Mouse (Mus musculus): ENCODE results near the gene Myo9b. TPM values are rescaled to one million over a fixed set of nuclear protein-coding genes. Genes with fewer than 3 reads are reported as not detected.
"Not testable (repeated sequence)": the region's sequence is repeated elsewhere in the genome, so short reads cannot be mapped to it uniquely, and the experiment has no call there.

The Myo9b gene
- polyA plus RNA-seq, 1 experiment: 8.8 TPM

DNA sequence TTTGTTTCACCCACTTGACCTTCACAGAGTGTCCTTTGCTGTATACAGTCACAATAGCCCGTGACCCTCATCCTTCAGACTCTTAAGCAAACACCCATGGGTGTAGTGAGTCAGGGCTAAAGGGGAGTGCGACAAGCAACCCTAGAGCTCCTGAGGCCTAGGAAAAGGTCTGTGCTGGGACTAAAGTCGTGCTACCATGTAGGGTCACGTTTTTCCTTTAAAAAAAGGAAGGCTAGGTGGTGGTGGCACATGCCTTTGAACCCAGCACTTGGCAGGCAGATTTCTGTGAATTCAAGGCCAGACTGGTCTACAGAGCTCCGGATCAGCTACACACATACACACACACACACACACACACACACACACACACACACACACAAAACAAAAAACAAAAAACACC is 884 bp upstream of the Myo9b start:
- Histone ChIP-seq H3K4me3 (ENCODE audit: control insufficient read depth, low read depth, low read length) (peak overlapping the region; percentile 95), H3K36me3 (ENCODE audit: control insufficient read depth, insufficient read depth, low read length) (no peaks in the 10 kb centered on the region), H3K4me1 (ENCODE audit: control insufficient read depth, insufficient read depth, low read length) (peaks cover 24% of the 10 kb centered on the region), H3K27ac (ENCODE audit: control insufficient read depth, insufficient read depth, low read depth, low read length) (peak overlapping the region; percentile 74), H3K27me3 (ENCODE audit: control insufficient read depth, insufficient read depth, low read length) (no peaks in the 10 kb centered on the region)
- TF ChIP-seq CTCF (IDR thresholded peaks at IDR 0.05; ENCODE audit: control insufficient read depth, insufficient read depth, insufficient replicate concordance, low read depth, low read length) (no peak), POLR2A (IDR thresholded peaks at IDR 0.05; ENCODE audit: control insufficient read depth, low read depth, low read length) (no peak)

GRCm38 (mm10) chr8:71273151-71273510 is 617 bp downstream of the Myo9b start:
- Histone ChIP-seq H3K4me3 (ENCODE audit: control insufficient read depth, low read depth, low read length) (peak overlapping the region; percentile 95), H3K27me3 (ENCODE audit: control insufficient read depth, insufficient read depth, low read length) (no peaks in the 10 kb centered on the region), H3K36me3 (ENCODE audit: control insufficient read depth, insufficient read depth, low read length) (no peaks in the 10 kb centered on the region), H3K4me1 (ENCODE audit: control insufficient read depth, insufficient read depth, low read length) (peaks cover 24% of the 10 kb centered on the region), H3K27ac (ENCODE audit: control insufficient read depth, insufficient read depth, low read depth, low read length) (peak overlapping the region; percentile 77)
- TF ChIP-seq CTCF (IDR thresholded peaks at IDR 0.05; ENCODE audit: control insufficient read depth, insufficient read depth, insufficient replicate concordance, low read depth, low read length) (no peak), POLR2A (IDR thresholded peaks at IDR 0.05; ENCODE audit: control insufficient read depth, low read depth, low read length) (no peak)

- Histone ChIP-seq H3K27ac (ENCODE audit: control insufficient read depth, insufficient read depth, low read depth, low read length) (no peak overlapping the region), H3K4me1 (ENCODE audit: control insufficient read depth, insufficient read depth, low read length) (peaks cover 24% of the 10 kb centered on the region), H3K27me3 (ENCODE audit: control insufficient read depth, insufficient read depth, low read length) (no peaks in the 10 kb centered on the region), H3K36me3 (ENCODE audit: control insufficient read depth, insufficient read depth, low read length) (no peaks in the 10 kb centered on the region), H3K4me3 (ENCODE audit: control insufficient read depth, low read depth, low read length) (no peak overlapping the region)
- TF ChIP-seq POLR2A (IDR thresholded peaks at IDR 0.05; ENCODE audit: control insufficient read depth, low read depth, low read length) (no peak), CTCF (IDR thresholded peaks at IDR 0.05; ENCODE audit: control insufficient read depth, insufficient read depth, insufficient replicate concordance, low read depth, low read length) (no peak)
These were observed 2.0 kb downstream of the Myo9b start for GRCm38 (mm10) chr8:71274478-71274877.

DNA sequence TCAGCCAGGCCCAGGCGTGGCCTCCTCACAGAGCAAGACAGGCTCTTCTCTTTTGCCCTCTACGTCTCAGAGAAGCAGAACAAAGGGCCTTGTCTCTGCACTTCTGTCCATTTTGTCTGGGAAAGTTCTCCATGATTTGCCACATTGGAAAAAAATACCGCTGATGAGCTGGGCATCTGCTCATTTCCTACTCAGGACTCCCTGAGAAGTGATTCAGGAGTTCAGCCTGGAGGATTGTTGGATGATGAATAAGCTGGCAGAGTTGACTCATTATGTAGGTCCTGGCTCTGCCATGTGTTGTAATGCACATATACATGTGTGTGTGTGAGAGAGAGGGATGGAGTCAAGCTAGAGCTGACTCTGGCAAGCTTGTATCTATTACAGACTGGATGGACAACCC is 3.7 kb downstream of the Myo9b start:
- peaks cover 24% of the 10 kb centered on the region for H3K4me1 ChIP-seq (ENCODE audit: control insufficient read depth, insufficient read depth, low read length)
- H3K27ac ChIP-seq (ENCODE audit: control insufficient read depth, insufficient read depth, low read depth, low read length): no peak overlapping the region
- no peaks in the 10 kb centered on the region for H3K27me3 ChIP-seq (ENCODE audit: control insufficient read depth, insufficient read depth, low read length)
- TF ChIP-seq POLR2A (IDR thresholded peaks at IDR 0.05; ENCODE audit: control insufficient read depth, low read depth, low read length): no peak
- no peak for TF ChIP-seq CTCF (IDR thresholded peaks at IDR 0.05; ENCODE audit: control insufficient read depth, insufficient read depth, insufficient replicate concordance, low read depth, low read length)
- H3K4me3 ChIP-seq (ENCODE audit: control insufficient read depth, low read depth, low read length): no peak overlapping the region
- no peaks in the 10 kb centered on the region for H3K36me3 ChIP-seq (ENCODE audit: control insufficient read depth, insufficient read depth, low read length)

- not testable (repeated sequence) for H3K27me3 ChIP-seq (ENCODE audit: control insufficient read depth, insufficient read depth, low read length); H3K27ac ChIP-seq (ENCODE audit: control insufficient read depth, insufficient read depth, low read depth, low read length); H3K36me3 ChIP-seq (ENCODE audit: control insufficient read depth, insufficient read depth, low read length); H3K4me3 ChIP-seq (ENCODE audit: control insufficient read depth, low read depth, low read length); H3K4me1 ChIP-seq (ENCODE audit: control insufficient read depth, insufficient read depth, low read length)
These were observed 6.9 kb downstream of the Myo9b start for GRCm38 (mm10) chr8:71279409-71279808.

GRCm38 (mm10) chr8:71281731-71282130 is 9.2 kb downstream of the Myo9b start:
- H3K27me3 ChIP-seq (ENCODE audit: control insufficient read depth, insufficient read depth, low read length); H3K36me3 ChIP-seq (ENCODE audit: control insufficient read depth, insufficient read depth, low read length); H3K4me3 ChIP-seq (ENCODE audit: control insufficient read depth, low read depth, low read length); H3K27ac ChIP-seq (ENCODE audit: control insufficient read depth, insufficient read depth, low read depth, low read length); H3K4me1 ChIP-seq (ENCODE audit: control insufficient read depth, insufficient read depth, low read length): not testable (repeated sequence)

DNA sequence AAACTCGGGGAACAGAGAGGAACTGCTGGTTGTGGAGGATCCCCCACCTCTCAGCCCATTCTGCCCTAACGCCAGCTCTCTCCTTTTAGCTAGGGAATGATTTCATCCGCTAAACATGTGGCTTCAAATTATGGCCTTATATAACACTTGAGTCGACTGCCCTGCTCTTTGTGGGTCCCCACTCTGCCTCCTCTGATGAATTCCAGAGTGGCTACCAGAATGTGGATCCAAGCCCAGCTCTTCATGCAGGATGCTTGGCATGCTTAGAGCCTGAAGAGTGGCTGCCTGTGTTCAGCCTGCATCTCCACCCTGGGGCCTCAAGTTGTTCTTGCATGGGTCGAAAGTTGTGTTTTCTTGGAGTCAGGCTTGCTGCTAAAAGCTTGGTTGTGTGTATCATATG is 10.1 kb downstream of the Myo9b start:
- H3K4me3 ChIP-seq (ENCODE audit: control insufficient read depth, low read depth, low read length): no peak overlapping the region

GRCm38 (mm10) chr8:71286223-71286622 is 13.7 kb downstream of the Myo9b start:
- not testable (repeated sequence) for H3K4me1 ChIP-seq (ENCODE audit: control insufficient read depth, insufficient read depth, low read length); H3K27ac ChIP-seq (ENCODE audit: control insufficient read depth, insufficient read depth, low read depth, low read length); H3K36me3 ChIP-seq (ENCODE audit: control insufficient read depth, insufficient read depth, low read length); H3K4me3 ChIP-seq (ENCODE audit: control insufficient read depth, low read depth, low read length); H3K27me3 ChIP-seq (ENCODE audit: control insufficient read depth, insufficient read depth, low read length)

More for the DNA sequence above, 10.1 kb downstream of the Myo9b start:
- Histone ChIP-seq H3K4me1 (ENCODE audit: control insufficient read depth, insufficient read depth, low read length) (no peaks in the 10 kb centered on the region), H3K27me3 (ENCODE audit: control insufficient read depth, insufficient read depth, low read length) (no peaks in the 10 kb centered on the region), H3K27ac (ENCODE audit: control insufficient read depth, insufficient read depth, low read depth, low read length) (no peak overlapping the region), H3K36me3 (ENCODE audit: control insufficient read depth, insufficient read depth, low read length) (no peaks in the 10 kb centered on the region)
- TF ChIP-seq POLR2A (IDR thresholded peaks at IDR 0.05; ENCODE audit: control insufficient read depth, low read depth, low read length) (no peak), CTCF (IDR thresholded peaks at IDR 0.05; ENCODE audit: control insufficient read depth, insufficient read depth, insufficient replicate concordance, low read depth, low read length) (no peak)
